Mouse (Mus musculus): Measurements from ENCODE around the gene Pcx.

Pcx gene

GRCm38 (mm10) chr19:4658156-4658555, 147.9 kb downstream of the Pcx start:
- in situ Hi-C loops (cut with MboI; ENCODE audit: unreplicated experiment in 2 of 2), result no loop called here

DNA sequence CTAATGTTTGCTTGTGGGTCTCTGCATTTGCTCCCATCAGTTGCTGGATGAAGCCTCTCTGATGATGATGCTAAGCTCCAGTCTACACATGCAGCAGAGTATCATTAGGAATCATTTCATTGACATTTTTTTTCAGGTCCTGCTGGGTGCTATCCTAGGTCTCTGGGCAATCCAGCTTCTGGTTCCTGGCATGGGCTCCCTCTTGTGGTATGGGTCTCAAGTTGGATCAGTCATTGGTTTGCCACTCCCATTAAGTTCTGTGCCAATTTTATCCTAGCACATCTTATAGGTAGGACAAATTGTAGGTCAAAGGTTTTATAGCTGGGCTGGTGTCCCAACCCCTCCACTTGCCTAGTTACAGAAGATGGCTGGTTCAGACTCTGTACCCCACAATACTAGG, 156.5 kb downstream of the Pcx start:
- in situ Hi-C loops (cut with MboI; ENCODE audit: unreplicated experiment in 2 of 2), result no loop called here

DNA sequence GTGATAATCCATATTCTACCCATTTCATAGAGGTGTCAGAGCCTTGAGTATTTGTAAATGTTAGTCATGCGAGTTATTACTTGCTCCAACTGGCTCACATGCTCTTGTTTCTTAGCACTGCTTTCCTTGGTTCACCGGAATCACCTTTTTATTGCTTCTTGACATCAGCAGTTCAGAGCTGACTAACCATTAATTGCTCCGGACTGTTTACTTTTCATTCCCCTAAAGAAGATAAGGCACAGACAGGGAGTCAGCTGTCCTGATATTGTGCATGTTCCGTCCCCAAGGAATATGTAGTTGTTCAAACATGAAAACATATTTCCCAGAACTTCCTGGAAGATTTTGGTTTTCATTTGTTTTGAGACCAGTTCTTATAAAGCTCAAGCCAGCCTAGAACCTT, 160.5 kb downstream of the Pcx start:
- in situ Hi-C loops (cut with MboI; ENCODE audit: unreplicated experiment in 2 of 2), result no loop called here
